Mouse (Mus musculus): ENCODE measurements around the gene Ank3. TPM values are rescaled to one million over a fixed set of nuclear protein-coding genes. Genes with fewer than 3 reads are reported as not detected.

The Ank3 gene
- total RNA-seq, 2 experiments from 2014 or later: 497 to 550 TPM

DNA sequence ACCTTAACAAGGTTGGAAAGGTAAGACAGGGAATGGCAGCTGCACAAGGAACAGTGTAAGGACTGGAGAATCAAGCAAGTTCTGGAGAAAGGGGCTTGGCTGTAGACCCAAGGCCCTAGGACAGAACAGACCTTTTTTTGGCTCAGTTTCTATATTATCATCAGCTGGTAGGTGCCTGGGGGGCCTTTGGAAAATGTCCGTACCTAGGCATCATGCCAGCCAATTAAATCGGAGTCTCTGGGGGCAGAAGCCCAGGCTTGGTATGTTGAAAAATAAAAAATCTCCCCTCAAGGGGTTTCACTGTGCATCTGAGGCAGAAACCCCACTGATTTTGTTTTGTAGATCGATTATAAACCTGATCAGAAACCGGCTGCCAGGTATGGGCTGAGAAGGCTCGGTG, 236.3 kb downstream of the Ank3 start:
- DNase-seq (ENCODE audit: low spot score in 2 of 2): no peak
- intact Hi-C loops (cut with DNase I): loop anchor here (5.0 kb wide), 1 partner anchor 103 kb away; no protein-coding TSS in a partner anchor

DNA sequence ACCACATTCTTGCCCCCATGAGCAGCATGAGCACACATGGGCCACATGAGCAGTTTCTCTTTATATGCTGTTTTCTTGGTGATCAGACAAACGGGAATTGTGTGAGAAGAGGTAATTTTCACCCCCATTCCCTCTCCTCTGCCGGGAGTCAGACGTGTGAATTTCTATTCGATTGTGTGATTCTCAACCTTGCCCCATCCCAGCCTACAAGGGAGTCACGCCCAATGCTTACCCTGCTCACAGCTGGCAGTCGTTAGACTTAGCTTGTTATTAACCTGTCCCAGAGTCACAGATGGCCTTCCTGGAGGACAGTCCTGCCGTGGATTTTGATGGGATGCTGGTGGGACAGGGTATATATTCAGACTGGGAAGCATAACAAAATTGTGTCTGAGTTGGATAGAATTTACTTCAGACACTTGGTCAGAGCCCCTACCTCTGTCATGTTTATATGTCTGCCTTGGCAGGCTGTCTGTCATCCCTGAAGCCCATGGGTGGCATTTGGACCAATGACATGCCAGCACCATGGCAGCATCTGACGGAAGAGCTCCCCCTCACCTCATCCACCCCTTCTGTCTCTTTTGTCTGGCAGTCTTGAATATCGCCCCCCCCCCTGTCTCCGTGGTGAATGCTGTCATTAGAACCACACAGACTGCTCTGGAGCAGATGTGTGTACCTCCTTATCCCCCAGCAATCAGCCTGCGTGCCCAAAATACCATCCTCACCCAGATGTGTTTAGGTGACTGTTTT, 237.5 kb downstream of the Ank3 start:
- intact Hi-C loops (cut with DNase I): no loop called here
- no peak for DNase-seq (ENCODE audit: low spot score in 2 of 2)

DNA sequence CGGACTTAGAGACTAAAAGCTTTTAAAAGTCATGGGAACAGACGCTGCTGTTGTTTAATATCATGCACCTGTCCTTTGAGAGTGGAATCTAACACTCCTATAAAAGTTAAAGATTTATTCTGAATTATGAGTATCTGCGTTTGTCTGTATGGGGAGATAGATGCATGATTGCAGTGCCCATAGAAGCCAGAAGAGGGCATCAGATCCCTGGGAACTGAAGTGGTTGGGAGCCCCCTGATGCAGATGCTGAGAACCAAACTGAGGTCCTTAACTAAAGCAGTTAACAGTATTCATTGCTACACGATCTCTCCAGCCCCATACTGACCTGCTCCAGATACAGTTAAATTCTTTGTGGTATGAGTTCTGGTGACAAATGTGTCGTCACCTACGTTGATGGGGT, 240.6 kb downstream of the Ank3 start:
- no peak for DNase-seq (ENCODE audit: low spot score in 2 of 2)
- intact Hi-C loops (cut with DNase I): no loop called here

DNA sequence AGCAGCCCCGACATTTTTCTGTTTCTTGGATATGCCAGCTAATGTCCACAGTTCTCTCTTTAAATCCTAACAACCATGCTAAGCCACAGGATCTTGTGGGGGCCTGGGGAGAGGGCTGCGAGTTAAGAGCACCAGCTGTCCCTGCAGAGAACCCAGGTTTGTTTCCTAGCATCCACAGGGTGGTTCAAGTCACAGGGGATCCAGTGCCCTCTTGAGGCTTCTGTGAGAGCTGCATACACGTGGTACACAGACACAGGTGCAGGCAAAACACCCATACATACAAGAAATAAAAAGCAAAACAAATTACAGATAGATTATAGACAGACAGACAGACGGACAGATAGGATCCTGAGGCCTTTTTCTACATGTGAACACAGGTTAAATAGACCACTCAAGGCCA, 242.0 kb downstream of the Ank3 start:
- DNase-seq (ENCODE audit: low spot score in 2 of 2): no peak
- intact Hi-C loops (cut with DNase I): loop anchor here (5.0 kb wide), 1 partner anchor 63 kb away; no protein-coding TSS in a partner anchor

DNA sequence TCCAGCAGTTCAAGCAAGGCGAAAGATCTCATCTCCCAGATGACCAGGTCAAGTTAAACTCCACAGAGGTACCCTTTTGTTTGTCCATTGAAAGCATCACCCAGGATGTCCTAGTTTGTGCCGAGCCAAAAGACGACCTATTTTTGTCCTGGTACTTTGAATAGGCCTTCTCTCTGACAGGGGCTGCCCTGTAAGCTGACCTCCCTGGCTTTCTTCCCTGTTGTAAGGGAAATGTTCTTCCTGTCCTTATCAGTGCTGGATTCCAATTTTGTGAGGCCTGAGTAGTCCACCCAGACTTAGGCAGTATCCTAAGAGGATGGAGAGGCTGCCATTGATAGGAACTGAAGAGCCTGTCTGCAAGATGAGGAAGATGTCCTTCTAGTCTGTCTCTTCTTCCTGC, 244.9 kb downstream of the Ank3 start:
- DNase-seq (ENCODE audit: low spot score in 2 of 2): no peak
- intact Hi-C loops (cut with DNase I): loop anchor here (5.0 kb wide), 1 partner anchor 66 kb away; no protein-coding TSS in a partner anchor

DNA sequence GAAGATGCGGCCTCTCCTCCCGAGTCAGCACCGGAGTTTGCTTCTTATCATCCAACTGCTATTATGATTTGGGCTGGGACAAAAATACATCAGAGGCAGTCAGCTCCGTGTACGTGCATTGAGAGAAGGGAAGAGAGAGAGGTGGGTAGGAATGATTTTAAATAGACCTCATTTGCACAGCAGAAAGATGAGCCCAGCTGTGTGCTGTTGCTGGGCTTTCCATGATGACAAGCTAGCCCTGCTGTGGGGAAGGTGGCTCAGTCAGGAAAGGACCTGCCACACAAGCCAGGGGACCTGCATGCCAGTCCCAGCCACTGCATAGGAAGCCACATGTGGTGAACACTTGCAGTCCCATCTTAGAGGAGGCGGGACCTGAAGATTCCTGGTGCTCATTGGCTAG, 245.4 kb downstream of the Ank3 start:
- DNase-seq (ENCODE audit: low spot score in 2 of 2): peak in 1 of 2 experiments; percentile 78
- intact Hi-C loops (cut with DNase I): loop anchor here (5.0 kb wide), 1 partner anchor 67 kb away; no protein-coding TSS in a partner anchor

DNA sequence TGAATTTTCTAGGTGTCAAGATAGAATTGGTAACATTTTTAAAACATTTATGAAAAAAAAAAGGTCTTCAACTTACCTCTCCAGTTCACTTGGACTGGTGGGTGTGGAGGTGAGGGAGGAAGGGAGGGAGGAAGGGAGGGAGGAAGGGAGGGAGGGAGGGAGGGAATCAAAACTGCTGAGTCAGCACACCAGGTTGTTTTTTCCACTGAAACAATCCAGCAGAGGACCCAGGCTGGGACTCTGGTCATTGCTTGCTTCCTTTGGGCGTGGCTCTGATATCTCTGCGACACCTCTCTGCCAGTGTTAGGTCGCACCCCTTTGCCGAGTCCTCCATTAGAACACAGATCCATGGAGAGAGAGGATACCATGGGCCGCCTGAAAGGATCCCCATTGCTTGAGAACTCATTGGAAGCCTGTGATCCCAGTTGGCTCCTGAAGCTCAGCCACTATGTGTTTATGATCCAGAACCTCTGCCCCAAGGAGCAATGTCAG, 246.8 kb downstream of the Ank3 start:
- intact Hi-C loops (cut with DNase I): no loop called here
- no peak for DNase-seq (ENCODE audit: low spot score in 2 of 2)

DNA sequence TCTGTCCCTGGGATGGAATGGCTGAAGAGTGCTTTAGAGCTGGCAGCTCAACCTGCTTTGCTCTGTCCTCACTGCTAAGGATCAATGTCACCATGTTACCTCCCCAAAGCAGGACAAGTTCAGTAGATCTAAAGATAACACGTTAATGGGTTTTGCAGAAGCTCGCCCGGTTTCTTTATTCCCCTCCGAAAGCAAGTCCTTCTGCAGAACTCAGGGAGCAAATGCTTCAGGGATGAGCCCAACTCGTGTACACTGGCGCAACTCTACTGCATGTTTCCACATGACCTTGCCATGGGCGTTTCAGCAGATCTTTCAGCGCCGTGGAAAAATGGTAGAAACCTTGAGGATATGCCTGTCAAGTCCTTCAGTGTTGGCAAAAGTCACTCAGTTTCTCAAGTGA, 247.4 kb downstream of the Ank3 start:
- no peak for DNase-seq (ENCODE audit: low spot score in 2 of 2)
- intact Hi-C loops (cut with DNase I): no loop called here

DNA sequence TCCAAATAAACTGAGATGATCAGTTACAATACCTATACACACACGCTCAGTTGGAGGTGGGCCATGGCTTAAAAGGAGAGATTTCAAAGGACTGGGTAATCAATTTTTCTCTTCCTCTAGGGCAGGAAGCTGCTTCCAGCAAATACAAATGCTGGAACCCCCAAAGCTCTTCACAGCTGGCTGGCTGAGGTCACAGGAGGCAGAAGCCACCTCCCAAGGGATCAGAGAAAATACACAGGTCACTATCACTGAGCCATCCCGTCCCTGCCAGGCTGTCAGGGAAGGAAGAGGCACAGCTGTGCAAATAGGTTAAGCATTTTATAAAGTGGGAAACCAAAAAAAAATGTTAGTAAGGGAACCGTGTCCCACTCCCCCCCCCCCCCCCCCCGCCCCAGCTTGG, 251.5 kb downstream of the Ank3 start:
- no peak for DNase-seq (ENCODE audit: low spot score in 2 of 2)
- intact Hi-C loops (cut with DNase I): no loop called here

DNA sequence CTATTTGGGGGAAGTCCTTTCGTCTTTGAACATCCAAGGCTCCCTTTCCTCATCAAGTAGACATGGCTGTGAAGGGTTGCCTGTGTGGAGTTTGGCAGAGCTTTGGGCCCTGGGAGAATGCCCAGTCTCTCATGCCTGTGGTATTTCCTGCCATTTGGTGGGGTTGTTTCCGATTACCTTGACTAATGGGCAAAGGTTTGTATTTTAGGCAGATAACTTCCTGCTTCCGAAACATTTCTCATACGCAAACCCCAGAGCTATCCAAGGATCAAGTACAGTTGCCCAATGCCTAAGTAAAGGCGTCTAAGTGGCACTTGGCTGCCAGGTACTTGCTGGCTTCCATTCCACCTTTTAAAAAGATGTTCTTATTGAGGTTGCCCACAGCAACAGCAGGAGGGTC, 254.1 kb downstream of the Ank3 start:
- intact Hi-C loops (cut with DNase I): no loop called here

DNA sequence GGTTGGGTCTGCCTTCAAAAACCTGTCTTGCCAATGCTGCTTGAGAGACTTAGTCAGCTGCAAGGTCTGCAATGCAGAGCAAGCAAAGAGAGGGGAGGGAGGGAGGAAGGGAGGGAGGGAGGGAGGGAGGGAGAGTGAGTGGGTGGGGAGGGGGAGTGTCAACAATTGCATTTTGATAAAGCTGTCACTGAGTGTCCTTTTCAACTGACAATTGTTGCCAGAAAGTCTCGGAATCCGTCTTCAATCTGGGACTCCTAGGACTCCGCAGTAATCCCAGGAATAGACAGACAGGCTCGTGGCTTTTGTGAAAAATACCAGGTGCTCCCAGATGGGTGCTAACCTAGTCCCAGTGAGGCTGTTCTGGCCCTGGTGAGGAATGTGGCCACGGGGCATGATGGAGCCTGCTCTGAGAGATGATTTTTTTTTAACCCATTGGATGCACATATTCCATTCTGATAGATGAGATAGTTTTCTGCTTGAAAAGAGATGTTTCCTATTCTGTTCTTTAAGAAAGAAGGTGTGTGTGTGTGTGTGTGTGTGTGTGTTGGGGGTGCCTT, 254.6 kb downstream of the Ank3 start:
- intact Hi-C loops (cut with DNase I): no loop called here

More for the DNA sequence above, 254.1 kb downstream of the Ank3 start:
- DNase-seq (ENCODE audit: low spot score in 2 of 2): no peak

DNA sequence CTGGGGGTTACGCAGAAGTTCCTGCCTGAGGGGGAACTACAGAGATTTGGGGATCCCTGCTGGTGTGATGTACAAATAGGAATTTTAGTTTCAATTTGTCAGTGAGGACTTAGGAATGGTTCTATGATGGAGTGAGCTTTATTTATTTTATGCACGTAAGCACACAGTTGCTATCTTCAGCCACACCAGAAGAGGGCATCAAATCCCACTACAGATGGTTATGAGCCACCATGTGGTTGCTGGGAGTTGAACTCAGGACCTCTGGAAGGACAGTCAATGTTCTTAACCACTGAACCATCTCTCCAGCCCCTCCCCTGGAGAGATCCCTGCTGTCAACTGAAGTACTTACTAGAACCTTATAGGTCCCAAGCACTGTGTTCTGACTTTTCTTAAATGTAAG, 255.6 kb downstream of the Ank3 start:
- intact Hi-C loops (cut with DNase I): loop anchor here (1.0 to 2.0 kb wide), 2 partner anchors 119 to 202 kb away; no protein-coding TSS in a partner anchor
- DNase-seq (ENCODE audit: low spot score in 2 of 2): no peak

More for the DNA sequence above, 254.6 kb downstream of the Ank3 start:
- DNase-seq (ENCODE audit: low spot score in 2 of 2): no peak

DNA sequence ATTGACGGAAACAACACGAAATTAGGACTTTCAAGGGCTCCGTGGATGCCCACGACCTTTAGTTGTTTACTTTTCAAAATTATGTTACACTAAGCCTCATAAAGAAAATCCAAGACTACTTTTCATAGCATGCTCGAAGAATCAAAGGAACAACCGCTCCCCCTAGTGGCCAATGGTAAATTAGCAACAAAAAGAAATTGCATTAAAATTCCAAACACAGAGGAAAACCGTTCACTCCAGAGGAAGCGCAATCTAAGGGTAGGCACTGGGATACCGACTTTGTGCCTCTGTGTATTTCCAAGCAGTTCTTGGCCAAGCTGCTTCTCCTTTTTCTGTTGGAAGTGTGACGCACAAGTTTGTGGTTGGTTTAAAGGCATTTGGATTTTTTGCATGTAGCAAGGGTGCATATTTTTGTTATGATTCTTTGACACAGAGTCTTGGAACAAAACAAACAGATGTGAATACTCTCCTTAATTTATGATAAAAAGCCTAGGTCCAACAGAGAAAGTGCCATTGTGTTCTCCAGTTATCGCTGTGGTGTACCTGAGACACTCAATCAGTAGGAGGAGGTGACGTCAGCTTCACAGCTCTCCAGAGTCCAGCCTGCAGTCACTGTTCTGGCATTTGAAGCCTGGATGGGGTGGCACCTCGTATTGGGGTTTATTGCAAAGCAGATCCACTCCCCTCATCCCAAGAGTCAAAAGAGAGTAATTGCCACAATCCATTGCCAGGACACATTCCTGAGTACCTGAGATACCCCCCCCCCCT, 256.5 kb downstream of the Ank3 start:
- intact Hi-C loops (cut with DNase I): loop anchor here (1.0 to 5.0 kb wide), 4 partner anchors 120 to 307 kb away; no protein-coding TSS in a partner anchor
- peak; percentile 78 to 91 for DNase-seq (ENCODE audit: low spot score in 2 of 2)

DNA sequence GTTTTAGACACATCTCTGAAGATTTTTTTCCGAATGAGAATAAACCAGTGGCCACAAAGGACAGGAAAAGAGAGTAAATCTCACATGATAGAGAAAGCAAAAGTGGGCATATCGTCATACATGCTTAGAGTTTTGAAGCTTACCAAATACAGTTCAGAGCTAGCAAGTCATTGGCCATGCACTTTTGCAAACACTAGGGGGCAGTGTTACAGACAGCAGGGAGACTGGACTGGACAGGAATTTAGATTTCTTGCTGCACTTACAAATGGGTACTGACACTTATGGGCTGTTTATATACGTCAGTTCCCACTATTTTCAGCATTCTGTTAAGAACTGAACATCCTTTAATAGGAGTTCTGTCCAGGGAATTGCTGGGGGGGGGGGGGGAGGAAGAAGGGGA, 257.7 kb downstream of the Ank3 start:
- intact Hi-C loops (cut with DNase I): loop anchor here (5.0 kb wide), 2 partner anchors 284 to 306 kb away; no protein-coding TSS in a partner anchor
- DNase-seq (ENCODE audit: low spot score in 2 of 2): peak; percentile 62 to 80

DNA sequence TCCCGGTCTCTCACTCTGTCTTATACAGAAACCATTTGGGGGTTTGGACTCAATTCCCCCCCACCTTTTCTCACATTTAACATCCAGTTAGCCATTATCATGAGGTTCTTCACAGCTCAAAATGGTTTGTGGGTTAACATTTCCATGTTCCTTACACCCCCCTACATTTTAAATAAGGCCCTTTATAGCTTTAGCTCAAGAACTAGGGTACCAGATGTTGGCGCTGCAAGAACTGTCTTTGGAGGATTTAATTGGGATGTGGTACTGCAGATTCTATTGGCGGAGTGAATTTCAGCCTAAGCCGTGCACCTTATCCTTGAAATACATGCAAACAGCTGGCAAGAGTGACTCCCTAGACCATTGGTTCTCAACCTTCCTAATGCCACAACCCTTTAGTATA, 261.2 kb downstream of the Ank3 start:
- peak in 1 of 2 experiments; percentile 61 for DNase-seq (ENCODE audit: low spot score in 2 of 2)
- intact Hi-C loops (cut with DNase I): loop anchor here (5.0 kb wide), 5 partner anchors 47 to 637 kb away; no protein-coding TSS in a partner anchor

DNA sequence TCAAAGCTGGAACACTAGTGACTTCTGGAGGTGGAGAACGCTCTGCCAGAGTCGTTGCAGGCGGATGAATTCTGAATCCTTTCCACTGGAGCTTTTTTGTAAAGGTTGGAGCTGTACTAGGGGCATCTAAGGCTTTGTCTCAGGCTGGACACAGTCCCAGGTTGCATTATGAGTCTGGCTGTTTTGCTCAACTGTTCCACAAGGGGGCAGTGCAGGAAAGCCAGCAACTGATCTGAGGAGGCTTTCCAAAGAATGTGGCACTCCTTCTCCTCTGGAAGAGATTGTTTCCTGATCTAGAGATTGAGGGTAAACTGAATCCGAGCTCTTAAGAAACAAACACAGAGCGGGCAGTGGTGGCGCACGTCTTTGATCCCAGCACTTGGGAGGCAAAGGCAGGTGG, 263.8 kb downstream of the Ank3 start:
- intact Hi-C loops (cut with DNase I): loop anchor here (2.0 to 5.0 kb wide), 4 partner anchors 45 to 635 kb away; no protein-coding TSS in a partner anchor
- DNase-seq (ENCODE audit: low spot score in 2 of 2): peak; percentile 78 to 89

DNA sequence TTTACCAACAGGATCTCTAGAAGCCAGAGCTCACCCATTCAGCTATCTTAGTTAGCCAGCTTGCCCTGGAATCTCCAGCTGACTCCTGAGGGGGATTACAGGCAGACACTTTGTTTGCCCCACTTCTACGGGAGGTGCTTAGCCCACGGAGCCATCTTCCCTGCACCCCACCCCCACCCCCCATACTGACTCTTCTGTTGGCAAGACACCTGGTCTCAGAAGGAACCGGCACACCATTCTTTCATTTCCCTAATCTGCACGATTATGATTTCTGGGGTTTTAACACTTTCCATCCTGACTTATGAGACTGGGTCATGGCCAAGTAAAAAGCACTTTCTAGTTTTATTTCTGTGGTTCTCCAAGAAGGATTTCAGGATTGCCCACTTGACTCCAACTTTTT, 268.9 kb downstream of the Ank3 start:
- no peak for DNase-seq (ENCODE audit: low spot score in 2 of 2)
- intact Hi-C loops (cut with DNase I): no loop called here

DNA sequence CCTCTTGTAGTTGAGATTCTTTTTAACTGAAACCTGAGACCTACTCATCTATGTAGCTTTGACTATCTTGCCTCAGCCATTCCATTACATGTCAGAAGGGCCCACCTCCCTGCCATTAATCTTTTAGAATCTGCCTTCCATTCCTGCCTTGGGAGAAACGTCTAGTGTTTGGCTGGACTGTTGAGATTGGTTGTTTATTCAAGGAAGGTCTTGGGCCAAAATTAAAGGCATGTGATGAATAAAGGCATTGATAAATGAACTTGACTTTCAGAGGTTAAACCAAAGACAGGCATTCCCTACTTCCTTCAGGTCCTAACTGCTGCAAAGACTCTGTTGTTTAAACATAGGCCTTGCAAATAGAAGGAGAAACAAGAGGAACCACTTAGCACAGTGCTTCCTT, 271.9 kb downstream of the Ank3 start:
- DNase-seq (ENCODE audit: low spot score in 2 of 2): no peak
- intact Hi-C loops (cut with DNase I): no loop called here

DNA sequence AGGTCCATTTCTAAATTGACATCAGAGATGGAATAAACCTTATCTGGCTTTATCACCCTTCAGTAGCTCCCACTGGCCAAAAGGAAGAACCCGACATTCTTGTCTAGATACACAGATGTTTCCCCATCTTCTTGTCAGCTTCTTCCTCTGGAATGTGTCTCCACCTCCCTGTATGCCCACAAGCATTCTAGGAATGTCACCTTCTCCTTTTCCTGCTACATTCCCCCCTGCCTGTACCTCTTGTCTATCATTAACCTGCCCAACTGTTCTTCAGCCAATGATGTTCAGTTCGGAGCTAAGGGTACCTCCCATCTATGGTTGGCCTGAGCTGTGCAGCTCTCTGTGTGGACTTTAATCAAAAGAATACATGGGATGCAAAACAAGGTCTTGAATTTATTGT, 272.4 kb downstream of the Ank3 start:
- DNase-seq (ENCODE audit: low spot score in 2 of 2): no peak
- intact Hi-C loops (cut with DNase I): no loop called here

DNA sequence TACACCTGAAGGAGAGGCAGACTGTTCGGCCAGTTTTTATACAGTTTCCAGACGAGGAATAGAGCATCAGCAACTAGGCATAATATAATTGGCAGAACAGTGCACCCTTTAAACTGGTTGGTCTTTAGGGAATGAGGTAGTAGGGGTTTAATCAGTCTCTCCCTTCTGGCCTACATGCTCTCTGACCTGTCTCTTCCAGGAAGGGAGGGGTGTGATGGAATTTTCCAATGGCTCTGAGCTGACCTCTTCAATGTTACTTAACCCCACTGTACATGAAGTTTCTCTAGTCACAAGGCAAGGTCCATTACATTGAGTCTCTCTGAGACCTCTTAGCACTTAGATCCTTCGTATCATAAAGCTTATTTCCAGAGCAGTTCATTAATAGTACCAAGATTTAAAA, 272.9 kb downstream of the Ank3 start:
- intact Hi-C loops (cut with DNase I): no loop called here
- DNase-seq (ENCODE audit: low spot score in 2 of 2): no peak

Data from left cerebral cortex, postnatal 25 days (tissue).